Mouse (Mus musculus): ENCODE measurements around the gene Prpf38b.

Gene Prpf38b
- long read RNA-seq, experiment 1, transcript Prpf38b-201 (6 exons, 3,026 nt): major isoform, 19 of 25 reads
- long read RNA-seq, experiment 1, partial matches to known transcripts: 1 of 25 reads
- long read RNA-seq, experiment 1, other reads (novel, unspliced or antisense): 3 of 25 reads
- long read RNA-seq, experiment 2, transcript Prpf38b-201 (6 exons, 3,026 nt): major isoform, 16 of 30 reads
- long read RNA-seq, experiment 2, partial matches to known transcripts: 4 of 30 reads
- long read RNA-seq, experiment 2, other reads (novel, unspliced or antisense): 7 of 30 reads

- intact Hi-C loops (cut with DNase I): loop anchor here (5.0 to 10.0 kb wide), 2 partner anchors 69 to 113 kb away; partner anchors contain the start of genes Fam102b and Stxbp3
Measured at GRCm38 (mm10) chr3:108911548-108912413, at the start of gene Prpf38b. Gene Prpf38b (minus strand): TSS chr3:108911727.

GRCm38 (mm10) chr3:108961226-108961625, 49.7 kb upstream of the Prpf38b start:
- intact Hi-C loops (cut with DNase I): no loop called here

DNA sequence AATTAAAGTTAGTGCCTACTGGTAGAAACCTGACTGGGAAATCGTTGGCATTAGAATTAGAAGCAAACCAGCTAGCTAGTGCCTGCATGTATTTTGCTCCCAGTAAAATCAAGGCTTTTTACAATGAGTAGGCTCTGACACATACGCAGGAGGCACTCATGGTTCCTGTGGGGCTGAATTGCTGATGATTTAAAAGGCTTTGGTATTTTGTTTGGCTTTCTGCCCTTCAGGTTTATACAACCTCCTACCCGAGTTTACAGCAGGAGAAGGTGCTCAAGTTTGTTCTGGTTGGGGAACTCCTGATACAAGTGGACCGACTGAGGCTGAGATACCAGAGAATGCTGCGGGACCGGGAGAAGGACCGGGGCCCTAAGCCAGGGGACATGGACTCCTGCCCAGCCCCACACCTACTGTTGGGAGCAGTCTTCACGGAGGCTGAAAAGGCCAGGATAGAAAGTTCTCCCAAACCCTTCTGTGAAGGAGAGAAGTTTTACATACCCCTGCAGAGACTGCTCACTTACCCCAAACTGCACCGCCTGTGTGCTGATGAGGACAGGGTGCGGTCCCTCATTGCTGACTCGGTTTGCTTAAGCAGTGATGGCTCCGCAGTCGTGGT, 48.3 kb upstream of the Prpf38b start:
- intact Hi-C loops (cut with DNase I): no loop called here

DNA sequence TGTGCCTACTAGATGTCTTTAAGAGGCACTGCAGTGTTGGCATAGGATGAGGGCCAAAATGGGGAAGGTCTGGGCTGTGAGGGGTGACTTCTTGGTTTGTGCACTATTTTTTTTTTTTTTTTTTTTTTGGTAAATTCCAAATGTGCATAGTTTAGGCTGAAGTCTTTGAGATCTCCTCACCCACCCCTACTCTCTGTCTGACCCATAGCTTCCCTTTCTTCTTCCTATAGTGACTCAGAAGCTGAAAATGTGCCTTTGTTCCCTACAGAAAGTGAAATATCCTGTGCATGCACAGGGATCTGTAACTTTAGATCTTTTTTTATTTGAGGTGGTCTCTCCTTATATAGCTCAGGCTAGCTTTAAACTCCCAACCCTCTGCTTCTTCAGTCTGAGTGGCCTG, 46.4 kb upstream of the Prpf38b start:
- intact Hi-C loops (cut with DNase I): no loop called here

- intact Hi-C loops (cut with DNase I): no loop called here
Measured at GRCm38 (mm10) chr3:108940996-108941395, 29.5 kb upstream of the Prpf38b start.

GRCm38 (mm10) chr3:108940001-108940633, 28.6 kb upstream of the Prpf38b start, which contains the start of gene Gm9857:
Gene Gm9857 (minus strand): TSS chr3:108940445.
- intact Hi-C loops (cut with DNase I): no loop called here

- intact Hi-C loops (cut with DNase I): no loop called here
Measured at GRCm38 (mm10) chr3:108939573-108939972, 28.0 kb upstream of the Prpf38b start, which contains the start of gene Henmt1. Gene Henmt1 (plus strand): TSS chr3:108939873.

- intact Hi-C loops (cut with DNase I): no loop called here
Measured at GRCm38 (mm10) chr3:108938691-108939090, 27.2 kb upstream of the Prpf38b start.

DNA sequence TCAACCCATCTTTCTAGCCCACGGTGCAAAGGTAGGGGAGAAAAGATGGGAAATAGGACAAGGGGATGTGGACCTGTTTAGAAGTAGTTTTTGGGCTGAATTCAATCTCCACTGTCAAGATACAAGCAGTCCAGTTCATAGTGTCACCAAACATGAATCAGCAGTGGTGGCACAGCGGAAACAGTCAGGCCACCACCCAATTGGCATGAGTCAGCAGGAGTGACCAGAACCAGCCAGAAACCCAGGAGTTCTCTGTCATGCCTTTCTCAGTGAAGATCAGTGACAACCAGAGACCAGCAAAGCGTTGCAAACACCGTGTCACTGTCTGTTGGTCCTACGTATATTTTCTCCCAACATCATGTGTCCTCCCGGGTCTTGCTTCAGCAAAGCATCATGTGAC, 22.0 kb upstream of the Prpf38b start:
- intact Hi-C loops (cut with DNase I): no loop called here

- intact Hi-C loops (cut with DNase I): no loop called here
Measured at GRCm38 (mm10) chr3:108926308-108926707, 14.8 kb upstream of the Prpf38b start.

GRCm38 (mm10) chr3:108925677-108926076, 14.2 kb upstream of the Prpf38b start:
- intact Hi-C loops (cut with DNase I): no loop called here

GRCm38 (mm10) chr3:108921822-108922221, 10.3 kb upstream of the Prpf38b start:
- intact Hi-C loops (cut with DNase I): no loop called here

DNA sequence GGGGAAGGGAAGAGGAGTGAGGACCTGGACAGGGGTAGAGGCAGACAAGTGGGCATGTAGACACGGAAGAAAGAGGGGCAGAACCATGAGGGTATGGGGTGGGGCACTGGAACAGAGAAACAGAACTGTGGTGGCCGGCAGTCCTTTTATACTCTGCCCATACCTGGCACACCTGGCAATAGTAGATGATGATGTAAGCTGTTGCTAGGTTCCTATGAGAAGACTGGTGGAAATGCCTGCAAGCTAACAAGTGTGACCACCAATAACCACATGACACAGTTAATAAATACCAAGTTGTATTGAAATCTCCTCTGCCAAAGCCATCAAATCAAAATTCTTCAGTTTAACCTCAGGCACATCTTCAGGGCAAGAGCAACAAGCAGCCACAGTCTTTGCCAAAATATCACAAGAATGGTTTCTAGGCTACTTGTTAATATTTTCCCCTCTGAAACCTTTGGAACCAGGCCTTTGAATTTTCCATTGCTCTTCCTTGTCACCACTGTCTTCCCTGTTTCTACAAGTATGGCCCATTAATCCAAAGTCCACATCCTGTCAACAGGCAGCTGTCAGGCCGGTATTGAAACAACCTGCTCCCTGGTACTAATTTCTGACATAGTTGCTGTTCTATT, 9.0 kb upstream of the Prpf38b start:
- intact Hi-C loops (cut with DNase I): no loop called here

DNA sequence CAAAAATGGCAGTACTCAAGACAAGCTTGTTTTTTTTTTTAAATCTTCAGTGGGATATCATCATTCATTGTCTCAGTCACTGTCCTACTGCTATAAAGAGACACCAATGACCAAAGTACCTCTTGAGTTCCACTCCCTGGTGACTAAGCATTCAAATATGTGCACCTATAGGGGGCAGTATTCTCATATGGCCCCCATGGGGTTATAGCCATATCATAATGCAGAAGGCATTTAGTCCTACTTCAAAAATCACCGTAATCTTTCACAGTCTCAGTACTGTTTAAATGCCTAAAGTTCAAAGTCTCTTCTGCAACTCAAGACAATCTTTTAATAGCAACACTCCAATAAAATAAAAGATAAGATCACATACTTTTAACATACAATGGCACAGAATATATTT, 7.3 kb upstream of the Prpf38b start:
- intact Hi-C loops (cut with DNase I): loop anchor here (5.0 to 10.0 kb wide), 2 partner anchors 106 to 143 kb away; partner anchors contain the start of gene Fam102b

- intact Hi-C loops (cut with DNase I): loop anchor here (5.0 to 10.0 kb wide), 2 partner anchors 107 to 144 kb away; partner anchors contain the start of gene Fam102b
Measured at GRCm38 (mm10) chr3:108917986-108918385, 6.5 kb upstream of the Prpf38b start.

DNA sequence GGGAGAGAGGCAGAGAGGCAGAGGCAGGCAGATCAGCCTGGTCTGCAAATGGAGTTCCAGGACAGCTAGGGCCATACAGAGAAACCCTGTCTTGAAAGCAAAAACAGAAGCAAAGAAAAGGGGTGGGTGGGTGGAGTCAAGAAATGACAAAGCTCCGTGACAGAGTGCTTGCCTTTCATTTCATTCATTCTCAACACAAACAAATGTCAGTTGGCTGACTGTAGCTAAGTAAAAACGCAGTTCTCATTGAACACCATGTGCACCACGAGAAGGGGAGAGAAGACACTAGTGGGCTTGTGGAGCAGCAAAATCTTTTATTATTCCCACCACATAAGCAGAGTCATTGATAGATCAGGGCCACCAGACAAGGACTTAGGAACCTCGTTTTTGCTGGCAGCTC, 5.3 kb upstream of the Prpf38b start:
- intact Hi-C loops (cut with DNase I): loop anchor here (5.0 to 10.0 kb wide), 2 partner anchors 108 to 145 kb away; partner anchors contain the start of gene Fam102b

DNA sequence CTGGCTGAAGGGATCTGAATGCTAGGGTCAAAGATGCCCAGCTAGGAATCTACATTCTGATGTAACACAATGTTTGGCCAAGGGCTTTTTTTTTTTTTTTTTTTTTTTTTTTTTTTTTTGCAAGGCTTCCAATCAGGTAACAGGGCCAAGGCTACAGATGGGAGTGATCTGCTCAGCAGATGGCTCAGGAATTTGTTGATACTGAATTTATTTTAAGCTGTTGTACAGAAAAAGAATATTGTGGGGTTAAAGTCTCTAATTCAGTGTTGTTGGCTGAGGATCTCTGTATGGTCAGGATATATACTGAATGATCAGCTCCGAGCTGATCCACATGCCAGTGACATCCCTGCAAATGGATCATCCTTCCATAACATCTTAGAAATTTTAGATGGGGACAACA, 4.5 kb upstream of the Prpf38b start:
- intact Hi-C loops (cut with DNase I): loop anchor here (5.0 to 10.0 kb wide), 2 partner anchors 109 to 146 kb away; partner anchors contain the start of gene Fam102b

GRCm38 (mm10) chr3:108911081-108911547, 413 bp downstream of the Prpf38b start:
- intact Hi-C loops (cut with DNase I): loop anchor here (5.0 to 10.0 kb wide), 2 partner anchors 69 to 114 kb away; partner anchors contain the start of genes Fam102b and Stxbp3

- intact Hi-C loops (cut with DNase I): loop anchor here (5.0 to 10.0 kb wide), 2 partner anchors 68 to 114 kb away; partner anchors contain the start of genes Fam102b and Stxbp3
Measured at GRCm38 (mm10) chr3:108910303-108911080, 1.0 kb downstream of the Prpf38b start.
